Mouse (Mus musculus) embryonic stem cell, embryonic (primary cell): ENCODE results near the gene Taar7b.

Experiments used
- CTCF ChIA-PET, 4 experiments: fragments of 300-600 bp in 2 of 4; fragments of 350-600 bp in 2 of 4; sonication (Branson Sonifier 250); formaldehyde crosslinking; loops; one replicate each; lab custom pipeline; 2022; ENCODE audit warnings: inconsistent platforms in 2 of 4; lab: Charles Lee
- POLR2A ChIA-PET, 4 experiments: fragments of 300-600 bp in 2 of 4; fragments of 350-600 bp in 2 of 4; sonication (Branson Sonifier 250); formaldehyde crosslinking; loops; one replicate each; lab custom pipeline; 2022; ENCODE audit warnings: antibody characterized with exemption in 4 of 4, inconsistent platforms in 1 of 4; lab: Charles Lee

Gene Taar7b

DNA sequence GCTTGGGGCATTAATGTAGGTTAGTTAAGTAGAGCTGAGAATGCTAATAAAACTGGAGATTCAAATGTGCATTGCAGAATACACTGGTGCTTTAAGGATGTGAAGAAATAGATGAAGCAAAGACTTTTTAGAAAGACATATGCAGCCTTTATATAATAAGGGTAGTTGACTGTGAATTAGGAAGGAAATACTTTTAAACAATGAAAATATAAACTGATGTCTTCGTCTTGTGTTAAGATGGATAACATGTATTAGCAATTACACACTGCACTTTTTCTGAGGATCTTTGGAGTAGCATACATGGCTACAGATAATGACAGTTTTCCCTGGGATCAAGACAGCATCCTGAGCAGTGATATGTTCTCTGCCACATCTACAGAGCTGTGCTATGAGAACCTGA, at the start of gene Taar7b:
Gene Taar7b (plus strand): TSS at position 301 of the 400 bp plus-strand sequence.
- ChIA-PET CTCF (no interaction called here), POLR2A (no interaction called here)

DNA sequence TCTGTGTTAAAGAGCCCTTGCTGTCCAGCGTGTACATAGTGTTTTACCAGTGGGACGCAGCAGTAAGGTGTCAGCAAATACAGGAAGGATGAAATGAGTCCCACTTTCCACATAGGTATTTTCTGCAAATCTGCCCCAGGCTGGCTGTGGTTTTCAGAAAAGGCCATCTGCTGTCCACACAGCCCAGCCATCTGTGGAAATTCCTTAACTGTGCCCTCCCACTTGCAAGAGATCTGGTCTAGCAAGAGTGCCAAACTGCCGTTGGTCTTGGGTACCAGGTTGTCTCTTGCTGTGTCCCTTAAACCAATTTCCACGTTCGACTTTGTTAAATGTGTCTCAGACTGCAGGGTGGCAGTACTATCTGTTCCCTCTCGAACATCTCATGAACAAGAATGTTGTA, 48.0 kb upstream of the Taar7b start:
- POLR2A ChIA-PET = no interaction called here
- CTCF ChIA-PET = no interaction called here

DNA sequence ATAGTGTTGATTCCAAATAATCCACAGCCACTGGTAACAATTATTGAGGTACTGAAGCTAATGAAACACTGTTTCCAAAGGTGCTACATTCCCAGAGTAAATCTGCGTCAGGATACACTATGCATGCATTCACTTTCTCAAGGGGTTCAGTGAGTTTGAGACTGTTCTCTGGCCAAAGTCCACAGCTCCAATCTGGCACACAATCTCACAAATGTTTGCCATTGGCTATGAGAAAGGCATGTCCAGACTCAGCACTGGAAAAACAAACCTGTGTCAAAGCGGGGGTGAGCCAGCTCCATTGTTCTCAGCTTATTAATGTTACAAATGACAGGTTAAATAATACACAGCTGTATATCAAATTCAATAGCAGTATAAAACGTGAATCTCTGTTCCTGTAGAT, 40.7 kb upstream of the Taar7b start:
- ChIA-PET CTCF (interaction anchor here in 1 of 4 experiments (0.6 kb wide), 1 partner anchor 872 kb away, joined by 3 read pairs; no protein-coding TSS in a partner anchor), POLR2A (no interaction called here)

DNA sequence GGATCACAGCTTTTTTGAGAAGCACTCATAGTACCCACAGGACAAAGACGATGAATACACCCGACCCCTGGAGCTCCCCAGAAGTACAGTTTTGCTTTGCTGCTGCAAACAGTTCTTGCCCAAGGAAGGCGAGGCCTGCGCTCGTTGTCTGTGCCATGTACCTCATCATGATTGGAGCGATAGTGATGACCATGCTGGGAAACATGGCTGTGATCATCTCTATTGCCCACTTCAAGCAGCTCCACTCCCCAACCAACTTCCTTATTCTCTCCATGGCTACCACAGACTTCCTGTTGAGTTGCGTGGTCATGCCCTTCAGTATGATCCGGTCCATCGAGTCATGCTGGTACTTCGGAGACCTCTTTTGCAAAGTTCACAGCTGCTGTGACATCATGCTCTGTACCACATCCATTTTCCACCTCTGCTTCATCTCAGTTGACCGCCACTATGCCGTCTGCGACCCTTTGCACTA, 39.3 kb upstream of the Taar7b start, which contains the start of gene Taar4:
Gene Taar4 (plus strand): TSS at position 51 of the 472 bp plus-strand sequence.
- POLR2A ChIA-PET = no interaction called here

DNA sequence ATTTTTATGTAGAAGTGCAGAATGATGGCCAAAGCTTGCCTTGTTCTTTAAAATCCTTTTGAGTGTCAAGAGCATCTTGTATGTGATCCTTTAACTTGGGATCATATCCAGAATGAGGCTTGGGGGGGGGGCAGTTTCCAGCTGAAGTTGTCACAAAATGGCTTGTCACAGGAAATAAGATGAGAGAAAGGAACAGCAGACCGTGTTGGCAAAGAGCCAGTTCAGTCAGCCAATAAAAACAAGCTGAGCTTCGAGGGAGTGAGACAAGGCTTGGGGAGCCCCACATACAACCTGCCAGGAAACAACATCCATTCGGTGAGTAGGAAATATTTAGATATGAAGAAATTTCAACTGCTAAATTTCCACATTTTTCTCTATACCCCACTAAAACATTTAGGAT, 36.3 kb upstream of the Taar7b start:
- ChIA-PET POLR2A (interaction anchor here in 1 of 4 experiments (0.6 to 1.3 kb wide), 4 partner anchors 14 to 181 kb away, joined by 4 to 5 read pairs (median 4); no protein-coding TSS in a partner anchor), CTCF (no interaction called here)

More for the DNA sequence above, 39.3 kb upstream of the Taar7b start, which contains the start of gene Taar4:
- CTCF ChIA-PET = interaction anchor here in 1 of 4 experiments (0.5 kb wide), 1 partner anchor 333 kb away, joined by 3 read pairs; no protein-coding TSS in a partner anchor

DNA sequence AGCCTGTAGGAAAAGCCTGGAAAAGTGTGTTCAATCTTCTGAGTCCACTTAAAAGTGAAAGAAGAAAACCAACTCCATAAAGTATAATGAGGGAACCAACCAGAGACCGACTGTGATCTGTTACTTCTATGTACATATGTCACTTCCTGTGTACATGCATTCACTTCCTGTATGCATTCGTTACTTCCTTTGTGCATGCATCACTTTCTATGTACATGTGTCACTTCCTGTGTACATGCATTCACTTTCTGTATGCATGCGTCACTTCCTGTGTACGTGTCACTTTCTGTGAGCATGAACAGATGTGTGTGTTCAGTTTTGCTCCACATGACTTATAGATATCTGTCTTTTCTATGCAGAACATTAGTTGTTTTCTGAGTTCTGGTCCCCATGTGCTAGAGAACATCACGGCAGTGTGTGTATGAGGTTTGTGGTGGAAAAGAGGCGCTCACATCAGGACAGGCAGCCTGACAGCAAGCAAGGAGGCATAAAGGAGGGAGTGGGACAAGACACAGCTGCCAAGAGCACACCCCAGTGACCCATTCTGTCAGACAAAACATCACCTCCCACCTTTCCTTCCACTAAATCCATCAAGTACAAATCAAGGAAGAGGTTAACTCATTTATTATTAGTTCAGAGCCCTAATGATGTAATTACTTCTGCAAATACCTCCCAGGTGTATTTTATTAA, 34.7 kb upstream of the Taar7b start:
- POLR2A ChIA-PET = no interaction called here

DNA sequence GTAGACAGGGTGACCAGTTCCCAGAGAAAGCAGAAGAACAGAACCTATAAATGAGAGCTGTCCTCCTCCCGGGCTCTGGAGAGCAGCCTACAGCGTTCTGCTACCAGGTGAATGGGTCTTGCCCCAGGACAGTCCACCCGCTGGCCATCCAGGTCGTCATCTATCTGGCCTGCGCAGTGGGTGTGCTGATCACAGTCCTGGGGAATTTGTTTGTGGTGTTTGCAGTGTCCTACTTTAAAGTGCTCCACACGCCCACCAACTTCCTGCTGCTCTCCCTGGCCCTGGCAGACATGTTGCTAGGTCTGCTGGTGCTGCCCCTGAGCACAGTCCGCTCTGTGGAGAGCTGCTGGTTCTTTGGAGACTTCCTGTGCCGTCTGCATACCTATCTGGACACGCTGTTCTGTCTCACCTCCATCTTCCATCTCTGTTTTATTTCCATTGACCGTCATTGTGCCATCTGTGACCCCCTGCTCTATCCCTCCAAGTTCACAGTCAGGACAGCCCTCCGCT, 29.0 kb upstream of the Taar7b start, which contains the start of gene Taar5:
Gene Taar5 (plus strand): TSS at position 51 of the 510 bp plus-strand sequence.
- POLR2A ChIA-PET = no interaction called here
- CTCF ChIA-PET = interaction anchor here in 2 of 4 experiments (1.0 kb wide), 2 partner anchors 9 kb away, joined by 5 read pairs; no protein-coding TSS in a partner anchor

More for the DNA sequence above, 34.7 kb upstream of the Taar7b start:
- CTCF ChIA-PET = no interaction called here

DNA sequence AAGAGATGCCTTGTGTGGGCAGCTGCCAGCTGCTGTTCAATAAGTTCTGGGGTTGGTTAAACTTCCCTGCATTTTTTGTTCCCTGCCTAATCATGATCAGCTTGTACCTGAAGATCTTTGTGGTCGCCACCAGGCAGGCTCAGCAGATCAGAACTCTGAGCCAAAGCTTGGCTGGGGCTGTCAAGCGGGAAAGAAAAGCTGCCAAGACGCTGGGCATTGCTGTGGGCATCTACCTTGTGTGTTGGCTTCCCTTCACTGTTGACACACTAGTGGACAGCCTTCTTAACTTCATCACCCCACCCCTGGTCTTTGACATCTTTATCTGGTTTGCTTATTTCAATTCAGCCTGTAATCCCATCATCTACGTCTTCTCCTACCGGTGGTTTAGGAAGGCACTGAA, 28.5 kb upstream of the Taar7b start:
- ChIA-PET POLR2A (no interaction called here), CTCF (interaction anchor here in 2 of 4 experiments (1.0 kb wide), 2 partner anchors 8 kb away, joined by 5 read pairs; no protein-coding TSS in a partner anchor)

DNA sequence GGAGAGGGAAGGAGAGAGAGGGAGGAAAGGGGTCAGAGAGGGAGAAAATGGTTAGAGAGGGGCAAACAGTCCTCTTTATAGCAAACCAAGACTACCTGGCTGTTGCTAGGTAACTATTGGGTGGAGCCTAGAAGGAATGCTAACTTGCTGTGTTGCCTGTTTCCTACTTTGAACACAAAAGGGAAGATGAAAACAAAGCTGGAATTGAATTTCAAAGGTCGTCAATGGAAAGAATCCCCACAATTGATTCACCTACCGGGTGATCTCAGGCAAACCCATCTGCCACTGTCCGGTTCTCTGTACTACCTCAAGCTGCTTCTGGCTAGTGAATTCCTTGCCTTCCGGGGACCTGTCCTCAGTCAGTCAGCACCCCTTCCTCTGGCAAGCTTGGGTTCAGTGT, 21.8 kb upstream of the Taar7b start:
- POLR2A ChIA-PET = interaction anchor here in 2 of 4 experiments (0.7 to 1.8 kb wide), 5 partner anchors 62 to 320 kb away, joined by 3 to 4 read pairs (median 3); no protein-coding TSS in a partner anchor
- CTCF ChIA-PET = interaction anchor here in 2 of 4 experiments (1.0 to 1.5 kb wide), 2 partner anchors 38 to 334 kb away, joined by 4 to 7 read pairs; no protein-coding TSS in a partner anchor

DNA sequence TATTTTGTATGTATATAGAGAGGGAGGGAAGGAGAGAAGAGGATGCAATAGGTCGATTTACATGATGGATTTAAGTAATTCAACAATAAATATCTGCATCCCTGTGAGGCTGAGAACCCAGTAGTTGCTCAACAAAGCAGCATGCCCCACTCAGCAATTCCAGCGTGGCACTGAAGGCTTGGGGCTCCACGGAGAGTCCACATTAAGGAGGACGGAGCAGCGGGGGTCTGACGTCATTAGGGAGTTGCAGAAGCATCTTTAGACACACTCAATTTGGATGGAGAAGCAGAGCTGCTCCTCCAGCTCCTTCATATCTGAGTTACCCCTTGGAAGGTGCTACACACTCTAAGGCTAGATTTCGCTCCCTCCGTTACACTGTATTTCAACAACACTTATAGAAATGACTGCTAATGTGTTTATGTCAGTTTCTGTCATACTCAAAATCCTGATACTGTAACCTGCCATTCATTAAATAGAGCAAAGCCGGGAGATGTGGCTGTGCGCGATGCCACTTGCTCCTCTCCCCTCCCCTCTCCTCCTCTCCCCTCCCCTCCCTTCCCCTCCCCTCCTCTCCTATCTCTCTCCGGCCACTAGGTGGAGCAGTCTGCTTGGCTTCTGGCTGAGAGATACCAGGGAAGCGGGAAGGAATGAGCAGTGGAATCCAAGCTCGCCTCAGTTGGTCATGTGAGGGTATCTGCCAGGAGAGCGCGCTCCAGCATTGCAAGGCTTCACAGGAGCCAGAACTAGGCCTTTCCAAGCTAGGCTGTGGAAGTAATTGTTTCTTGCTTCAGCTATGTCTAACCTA, 20.6 kb upstream of the Taar7b start:
- POLR2A ChIA-PET = interaction anchor here (0.5 to 1.8 kb wide), 7 partner anchors 130 to 319 kb away, joined by 3 to 5 read pairs (median 3); no protein-coding TSS in a partner anchor

DNA sequence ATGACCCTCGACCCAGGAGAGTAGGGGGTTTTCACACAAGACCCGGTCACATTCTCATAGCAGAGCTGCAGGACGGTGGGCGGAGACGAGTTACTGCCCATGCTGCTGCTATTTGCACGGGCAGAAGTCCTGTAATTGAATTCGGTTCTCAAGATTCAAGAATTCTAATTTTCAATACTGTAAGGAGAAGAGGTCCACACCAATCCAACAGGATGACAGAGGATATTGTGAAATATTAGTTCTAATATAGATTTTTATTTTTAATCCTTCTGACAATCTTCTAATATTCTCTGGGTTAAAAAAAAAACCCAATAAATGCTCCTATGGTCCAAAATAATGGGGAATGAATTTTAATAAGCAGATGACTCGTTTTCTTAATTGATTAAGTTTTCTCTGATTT, 14.2 kb upstream of the Taar7b start, which contains the start of gene Taar6:
Gene Taar6 (minus strand): TSS at position 101 of the 400 bp plus-strand sequence.
- ChIA-PET POLR2A (no interaction called here), CTCF (interaction anchor here in 1 of 4 experiments (0.9 kb wide), 1 partner anchor 68 kb away, joined by 3 read pairs; no protein-coding TSS in a partner anchor)

More for the DNA sequence above, 20.6 kb upstream of the Taar7b start:
- CTCF ChIA-PET = interaction anchor here (0.6 to 1.6 kb wide), 49 partner anchors 8 to 1323 kb away, joined by 3 to 21 read pairs (median 5); partner anchors contain the start of gene Taar5 (in 1 of the 4)

DNA sequence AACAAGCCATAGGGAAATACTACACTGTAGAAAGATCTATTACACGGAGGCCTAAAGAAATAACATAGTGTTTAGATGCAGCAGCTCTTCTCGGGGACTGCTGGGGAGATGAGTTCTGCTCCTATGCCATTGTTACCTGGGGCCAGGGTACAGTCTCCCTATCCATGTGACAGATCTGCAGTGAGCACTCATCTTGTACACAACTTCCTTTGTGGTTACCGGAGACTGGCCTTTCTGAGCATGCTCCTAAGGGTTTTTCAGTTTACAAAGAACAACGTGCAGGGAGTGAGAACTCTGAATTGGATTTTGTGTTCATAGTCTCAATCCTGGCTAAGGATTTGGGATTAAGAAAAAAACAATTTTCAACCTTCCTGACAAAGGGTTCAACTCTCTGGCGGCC, 13.3 kb upstream of the Taar7b start:
- ChIA-PET POLR2A (no interaction called here), CTCF (no interaction called here)

DNA sequence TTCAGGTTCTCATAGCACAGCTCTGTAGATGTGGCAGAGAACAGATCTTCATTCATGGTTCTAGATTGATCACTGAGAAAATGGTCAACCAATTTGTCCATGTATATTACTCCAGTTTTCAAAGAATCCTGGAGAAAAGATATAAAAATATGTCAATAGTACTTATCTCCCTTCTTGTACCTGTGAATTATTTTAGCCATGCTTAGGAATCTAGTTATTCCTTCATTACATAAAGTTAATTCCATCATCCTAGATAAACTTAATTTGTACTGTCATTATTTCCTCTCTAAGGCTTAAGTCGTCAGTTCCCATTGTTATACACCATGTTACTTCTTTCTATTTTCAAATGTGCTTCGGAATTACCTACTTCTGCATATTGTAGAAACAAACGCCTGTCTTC, 6.4 kb upstream of the Taar7b start, which contains the start of gene Taar7a:
Gene Taar7a (minus strand): TSS at position 101 of the 400 bp plus-strand sequence.
- CTCF ChIA-PET = no interaction called here
- POLR2A ChIA-PET = no interaction called here

DNA sequence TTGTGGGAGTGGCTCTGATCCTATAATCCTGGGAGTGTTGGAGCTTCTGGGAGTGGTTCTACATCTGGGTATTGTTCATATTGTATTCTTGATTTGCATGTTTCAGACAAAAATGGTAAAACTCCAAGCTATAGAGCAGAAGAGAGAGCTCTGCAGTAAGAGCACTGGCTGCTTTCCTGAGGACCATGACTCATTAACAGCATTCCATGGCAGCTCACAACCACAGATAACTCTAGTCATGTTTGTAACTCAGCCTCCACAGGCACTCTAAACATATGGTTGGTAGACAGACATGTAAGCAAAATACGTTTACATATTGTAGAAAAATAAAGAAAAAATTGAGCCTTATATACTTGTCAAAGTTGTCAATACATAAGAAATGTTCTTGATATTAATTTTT, 6.7 kb downstream of the Taar7b start:
- CTCF ChIA-PET = no interaction called here
- POLR2A ChIA-PET = interaction anchor here in 1 of 4 experiments (0.5 kb wide), 1 partner anchor 16 kb away, joined by 3 read pairs; no protein-coding TSS in a partner anchor

DNA sequence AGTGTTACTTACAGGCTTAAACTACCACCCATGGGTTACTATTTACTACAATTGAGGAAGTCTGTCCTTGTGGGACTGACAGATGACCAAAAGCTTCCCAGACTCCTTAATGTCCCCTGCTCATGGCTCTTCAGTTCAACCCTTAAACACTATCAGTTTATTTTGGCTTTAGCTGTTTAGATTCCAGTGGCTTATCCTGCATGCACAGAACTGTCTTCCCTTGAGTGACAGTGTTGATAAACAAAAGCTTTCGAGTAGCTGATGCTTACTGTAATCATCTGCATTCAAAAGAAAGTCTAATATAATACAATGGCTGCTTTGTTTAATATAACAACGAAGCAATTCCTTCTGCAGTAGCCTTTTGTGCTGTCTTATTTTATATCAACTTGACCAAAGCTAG, 7.3 kb downstream of the Taar7b start:
- ChIA-PET POLR2A (interaction anchor here in 1 of 4 experiments (0.5 kb wide), 1 partner anchor 326 kb away, joined by 3 read pairs; no protein-coding TSS in a partner anchor), CTCF (no interaction called here)

DNA sequence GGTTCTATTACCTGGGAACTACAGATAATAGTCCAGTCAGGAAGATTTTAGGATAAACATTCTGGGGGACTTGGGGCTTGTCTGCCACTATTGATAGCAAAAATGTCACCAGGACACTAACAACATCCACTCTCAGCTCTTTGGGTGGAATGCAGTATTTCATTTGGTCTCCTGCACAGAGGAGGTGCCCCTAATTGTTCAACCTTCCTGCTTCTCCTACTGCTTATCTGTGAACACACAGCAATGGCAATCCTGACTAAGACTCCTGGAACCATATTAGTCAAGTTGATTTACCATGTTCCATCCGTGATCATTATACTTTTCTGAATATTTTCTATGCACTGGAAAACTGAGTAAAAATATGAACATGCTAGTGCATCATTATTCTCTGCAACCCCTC, 8.4 kb downstream of the Taar7b start:
- ChIA-PET CTCF (no interaction called here), POLR2A (no interaction called here)

DNA sequence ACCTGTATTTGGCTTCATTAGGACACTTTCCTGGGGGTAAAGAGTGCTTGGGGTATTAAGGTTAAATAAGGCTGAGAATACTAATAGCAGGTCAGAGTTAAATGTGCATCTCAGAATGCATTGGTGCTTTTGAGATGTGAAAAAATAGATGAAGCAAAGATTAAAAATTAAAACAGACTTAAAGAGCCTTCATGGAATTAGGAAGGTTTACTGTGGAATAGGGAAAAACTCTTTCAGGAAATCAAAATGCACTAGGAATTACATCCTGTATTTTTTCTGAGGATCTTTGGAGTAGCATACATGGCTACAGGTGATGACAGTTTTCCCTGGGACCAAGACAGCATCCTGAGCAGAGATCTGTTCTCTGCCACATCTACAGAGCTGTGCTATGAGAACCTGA, 27.2 kb downstream of the Taar7b start, which contains the start of gene Taar7d:
Gene Taar7d (plus strand): TSS at position 301 of the 400 bp plus-strand sequence.
- CTCF ChIA-PET = no interaction called here
- POLR2A ChIA-PET = no interaction called here

DNA sequence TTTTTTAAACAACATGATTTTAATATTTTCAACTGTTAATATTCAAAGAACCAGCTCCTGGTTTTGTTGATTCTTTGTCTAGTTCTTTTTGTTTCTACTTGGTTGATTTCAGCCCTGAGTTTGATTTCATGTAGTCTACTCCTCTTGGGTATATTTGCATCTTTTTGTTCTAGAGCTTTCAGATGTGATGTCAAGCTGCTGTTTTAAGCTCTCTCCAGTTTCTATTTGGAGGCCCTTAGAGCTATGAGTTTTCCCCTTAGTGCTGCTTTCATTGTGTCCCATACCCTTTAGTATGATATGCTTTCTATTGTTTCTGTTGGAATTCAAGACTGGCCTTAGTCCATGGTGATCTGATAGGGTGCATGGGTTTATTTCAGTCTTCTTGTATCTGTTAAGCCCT, 31.6 kb downstream of the Taar7b start:
- ChIA-PET POLR2A (no interaction called here), CTCF (interaction anchor here in 1 of 4 experiments (1.2 kb wide), 1 partner anchor 100 kb away, joined by 3 read pairs; no protein-coding TSS in a partner anchor)
